Mouse (Mus musculus) megakaryocyte, embryonic 14.5 days (primary cell): ENCODE measurements around the gene Entpd3. TPM values are rescaled to one million over a fixed set of nuclear protein-coding genes. Genes with fewer than 3 reads are reported as not detected.

ENCODE experiments used
- H3K27me3 ChIP-seq: replicated peaks from 2 replicates; pipeline ENCODE3; 2012; ENCODE audit warnings: inconsistent platforms
- H3K36me3 ChIP-seq: replicated peaks from 2 replicates; pipeline ENCODE3; 2012; ENCODE audit warnings: low read length, inconsistent platforms, mixed read lengths
- H3K4me1 ChIP-seq: 2 replicates; pipeline ENCODE4 v1.6.1; 2012; ENCODE audit warnings: inconsistent platforms
- H3K4me3 ChIP-seq: replicated peaks from 2 replicates; pipeline ENCODE3; 2012; ENCODE audit warnings: moderate library complexity, mild to moderate bottlenecking, inconsistent platforms
- H3K9me3 ChIP-seq: 2 replicates; pipeline ENCODE4 v1.6.1; 2012; ENCODE audit warnings: inconsistent platforms
- FLI1 ChIP-seq: IDR thresholded peaks from 2 replicates; pipeline ENCODE4 v1.6.1; 2012; ENCODE audit warnings: low read length, inconsistent platforms, mixed read lengths
- GATA1 ChIP-seq: IDR thresholded peaks from 3 replicates; pipeline ENCODE4 v1.6.1; 2012; ENCODE audit warnings: mixed read lengths, low read length, inconsistent platforms, borderline replicate concordance
- polyA plus RNA-seq: library from polyadenylated mRNA; stranded (reverse); fragments of >175 nt; gene quantifications from 2 replicates; pipeline ENCODE4 v1.2.3, GENCODE M21; 2012; ENCODE audit warnings: low replicate concordance; ENCODE audit not compliant: insufficient read depth

Gene Entpd3
- polyA plus RNA-seq, 1 experiment: not detected

DNA sequence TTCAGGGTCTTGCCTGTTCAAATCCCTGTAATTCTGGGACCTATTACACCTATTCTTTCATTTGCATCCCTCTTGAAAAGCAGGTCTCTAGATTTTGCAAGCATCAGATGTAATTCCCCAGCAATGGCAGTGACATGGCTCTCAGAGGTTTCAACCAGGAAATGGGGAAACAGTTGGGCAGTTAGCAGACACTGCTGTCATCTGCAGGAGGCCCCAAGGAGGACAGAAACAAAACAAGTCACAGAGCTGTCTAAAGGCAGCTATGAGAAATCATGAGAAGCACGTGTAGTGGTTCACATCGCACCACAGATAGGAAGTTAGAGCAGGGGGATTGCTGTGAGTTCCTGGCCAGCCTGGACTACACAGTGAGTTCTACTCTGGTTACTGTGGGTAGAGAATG, 35.2 kb upstream of the Entpd3 start:
- Histone ChIP-seq H3K36me3 (no peaks in the 10 kb centered on the region), H3K4me3 (no peak overlapping the region), H3K27me3 (peaks cover 5% of the 10 kb centered on the region), H3K9me3 (peaks cover 26% of the 10 kb centered on the region), H3K4me1 (peaks cover 23% of the 10 kb centered on the region)
- TF ChIP-seq GATA1: no peak
- TF ChIP-seq FLI1: no peak

DNA sequence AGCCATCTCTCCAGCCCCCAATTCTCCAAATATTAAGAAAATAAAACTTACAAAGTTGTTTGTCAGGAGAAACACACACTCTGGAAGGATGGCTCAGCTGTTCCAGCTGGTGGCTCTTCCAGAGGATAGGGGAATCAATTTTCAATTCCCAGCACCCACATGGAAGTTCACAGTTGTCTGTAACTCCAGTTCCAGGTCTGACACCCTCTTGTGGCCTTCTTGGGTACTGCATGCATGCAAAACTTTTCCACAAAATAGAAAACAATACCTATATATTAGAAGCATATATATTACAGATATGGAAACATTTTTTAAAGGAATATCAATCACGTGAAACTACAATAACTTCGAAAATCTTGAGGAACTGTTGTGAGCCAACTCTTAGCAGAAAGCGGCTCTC, 27.8 kb upstream of the Entpd3 start:
- peaks cover 36% of the 10 kb centered on the region for H3K9me3 ChIP-seq
- H3K4me1 ChIP-seq: peaks cover 8% of the 10 kb centered on the region
- no peaks in the 10 kb centered on the region for H3K36me3 ChIP-seq
- peaks cover 13% of the 10 kb centered on the region for H3K27me3 ChIP-seq
- TF ChIP-seq FLI1 (no peak), GATA1 (no peak)
- H3K4me3 ChIP-seq: no peak overlapping the region

DNA sequence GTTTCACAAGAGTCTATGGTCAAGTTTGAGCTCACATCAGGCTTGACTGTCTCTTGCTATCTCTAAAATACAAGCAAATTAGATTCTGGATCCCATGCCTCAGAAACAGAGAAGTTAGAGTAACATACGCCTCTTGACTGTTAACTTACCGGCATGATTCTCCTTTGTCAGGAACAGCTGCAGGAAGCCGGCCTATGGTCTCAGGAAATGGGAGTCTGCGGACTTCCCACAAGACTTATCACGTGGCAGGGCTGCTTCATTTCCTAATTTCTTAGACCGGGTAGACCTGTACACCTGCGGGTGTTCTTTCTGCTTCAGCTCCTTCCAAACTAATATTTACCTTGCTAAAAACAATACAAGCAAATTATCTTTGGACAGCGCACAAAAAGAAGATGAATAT, 22.9 kb upstream of the Entpd3 start:
- H3K36me3 ChIP-seq: no peaks in the 10 kb centered on the region
- no peak for TF ChIP-seq GATA1
- no peak for TF ChIP-seq FLI1

DNA sequence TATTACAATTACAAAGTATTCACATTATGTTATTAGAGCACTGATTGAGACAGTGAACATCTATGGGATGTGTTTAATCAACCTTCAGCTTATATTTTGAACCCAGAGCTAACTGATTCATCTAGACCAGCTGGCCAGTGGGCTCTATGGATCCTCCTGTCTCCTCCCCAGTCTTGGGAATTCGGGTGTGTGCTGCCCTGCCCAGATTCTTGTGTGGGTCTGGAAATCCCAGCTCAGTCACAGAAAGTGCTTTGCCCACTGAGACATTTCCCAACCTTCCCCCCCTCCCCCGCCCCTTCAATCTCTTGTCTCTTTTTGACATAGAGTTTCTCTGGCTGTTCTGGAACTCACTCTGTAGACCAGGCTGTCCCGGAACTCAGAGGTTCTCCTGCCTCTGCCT, 20.7 kb upstream of the Entpd3 start:
- TF ChIP-seq GATA1 (no peak), FLI1 (no peak)
- H3K36me3 ChIP-seq: no peaks in the 10 kb centered on the region
- H3K9me3 ChIP-seq: peaks cover under 1% of the 10 kb centered on the region; the same call in 1 of the 2 replicates

More for the DNA sequence above, 22.9 kb upstream of the Entpd3 start:
- Histone ChIP-seq H3K4me3 (peak overlapping the region; percentile 5), H3K27me3 (peaks cover 15% of the 10 kb centered on the region), H3K4me1 (peaks cover 15% of the 10 kb centered on the region), H3K9me3 (peaks cover 21% of the 10 kb centered on the region)

DNA sequence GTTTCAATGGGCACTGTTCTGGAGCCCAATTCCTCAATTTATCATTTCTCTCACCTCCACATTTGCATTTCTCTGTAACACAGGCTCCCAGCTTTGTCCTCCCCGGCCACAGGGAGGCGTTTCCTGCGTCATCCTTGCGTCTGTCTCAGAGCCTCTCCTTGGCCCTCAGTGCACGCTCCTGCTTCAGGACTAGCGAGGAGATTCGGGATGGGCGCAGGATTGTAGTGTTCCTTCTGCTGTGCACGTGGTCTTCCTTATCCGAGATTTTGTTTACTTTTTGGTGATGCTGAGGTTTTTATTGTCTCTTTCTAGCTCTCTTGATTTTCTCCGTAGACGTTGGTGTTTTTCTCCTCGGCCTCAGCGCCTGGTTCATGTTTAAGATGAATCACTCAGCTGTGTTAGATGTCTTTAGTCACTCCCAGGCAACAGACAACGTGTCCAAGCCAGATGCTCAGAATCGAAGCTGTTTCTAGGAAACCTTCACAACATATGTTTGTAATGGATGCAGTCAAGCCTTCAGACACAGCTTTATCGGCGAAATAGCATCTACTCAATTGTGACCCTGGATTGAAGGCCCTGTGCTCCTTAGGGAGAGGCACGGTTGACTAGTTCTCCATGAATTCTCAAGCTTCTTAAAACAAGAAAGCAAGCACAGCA, 20.0 kb upstream of the Entpd3 start:
- Histone ChIP-seq H3K36me3 (no peaks in the 10 kb centered on the region), H3K27me3 (peaks cover 23% of the 10 kb centered on the region), H3K4me1 (peaks cover 15% of the 10 kb centered on the region), H3K9me3 (no peaks in the 10 kb centered on the region), H3K4me3 (no peak overlapping the region)
- TF ChIP-seq FLI1 (no peak), GATA1 (no peak)

More for the DNA sequence above, 20.7 kb upstream of the Entpd3 start:
- Histone ChIP-seq H3K4me1 (peaks cover 15% of the 10 kb centered on the region), H3K27me3 (peaks cover 21% of the 10 kb centered on the region), H3K4me3 (no peak overlapping the region)

DNA sequence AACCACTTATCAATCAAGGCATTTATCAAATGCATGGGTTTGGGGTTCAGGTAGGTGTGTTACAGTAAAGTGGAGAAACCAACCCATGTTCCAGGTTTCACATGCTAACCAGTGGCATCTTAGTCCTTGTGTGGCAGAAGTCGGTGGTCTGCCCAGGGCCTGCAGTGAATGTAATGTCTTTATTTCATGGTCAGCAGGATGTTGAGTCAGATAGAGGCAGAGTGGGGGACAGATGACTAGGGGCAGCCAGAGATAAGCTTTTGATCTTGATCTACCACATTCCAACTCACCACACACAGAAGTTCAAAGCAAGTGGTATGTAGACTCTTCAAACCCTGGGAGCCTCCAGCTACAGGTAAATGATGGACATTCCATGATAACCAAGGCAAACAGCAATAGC, 18.5 kb upstream of the Entpd3 start:
- Histone ChIP-seq H3K27me3 (peaks cover 28% of the 10 kb centered on the region), H3K9me3 (no peaks in the 10 kb centered on the region)
- TF ChIP-seq FLI1: no peak
- no peak for TF ChIP-seq GATA1

DNA sequence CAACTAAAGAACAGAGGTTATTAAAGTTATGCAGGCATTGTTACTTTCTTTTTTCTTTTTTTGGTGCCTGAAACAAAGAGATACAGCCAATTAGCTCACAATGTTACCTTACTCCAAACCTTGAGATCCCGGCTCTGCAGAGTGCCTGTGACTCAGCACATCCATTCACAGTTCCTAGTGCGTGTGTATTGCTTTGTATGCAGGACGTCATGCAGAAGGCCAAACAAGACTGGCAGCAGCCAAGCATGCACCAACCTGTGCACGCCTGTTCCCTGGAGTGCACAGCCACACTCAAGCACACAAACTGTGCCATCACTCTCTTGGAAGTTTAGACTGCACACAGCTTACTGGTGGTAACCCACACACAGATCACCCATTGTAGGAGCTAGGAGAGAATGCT, 12.3 kb upstream of the Entpd3 start:
- TF ChIP-seq FLI1 (no peak), GATA1 (no peak)
- Histone ChIP-seq H3K4me3 (no peak overlapping the region), H3K4me1 (peaks cover 4% of the 10 kb centered on the region), H3K9me3 (peaks cover 16% of the 10 kb centered on the region), H3K36me3 (no peaks in the 10 kb centered on the region), H3K27me3 (peaks cover 27% of the 10 kb centered on the region)

More for the DNA sequence above, 18.5 kb upstream of the Entpd3 start:
- H3K36me3 ChIP-seq: no peaks in the 10 kb centered on the region
- H3K4me3 ChIP-seq: no peak overlapping the region
- H3K4me1 ChIP-seq: peaks cover 14% of the 10 kb centered on the region

DNA sequence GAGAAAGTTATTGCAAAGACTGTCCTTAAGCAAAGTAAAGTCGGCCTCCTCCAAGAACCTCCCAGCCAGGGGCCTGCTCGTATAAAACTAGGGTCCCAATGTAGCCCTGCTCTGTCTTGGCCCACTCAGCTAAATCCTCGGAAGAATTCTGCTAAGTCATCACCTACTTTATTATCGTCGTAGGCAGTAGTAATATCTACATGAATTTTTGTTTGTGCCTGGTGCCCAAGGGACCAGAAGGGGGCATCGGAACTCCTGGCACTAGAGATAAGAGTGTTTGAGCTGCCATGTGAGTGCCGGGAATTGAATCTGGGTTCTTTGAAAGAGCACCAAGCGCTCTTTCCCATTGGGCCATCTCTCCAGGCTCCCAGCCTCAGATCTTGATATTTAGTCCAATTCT, 11.7 kb upstream of the Entpd3 start:
- no peak overlapping the region for H3K4me3 ChIP-seq
- H3K9me3 ChIP-seq: peaks cover 21% of the 10 kb centered on the region
- H3K4me1 ChIP-seq: peaks cover 8% of the 10 kb centered on the region
- H3K27me3 ChIP-seq: peaks cover 26% of the 10 kb centered on the region
- TF ChIP-seq GATA1 (no peak), FLI1 (no peak)
- H3K36me3 ChIP-seq: no peaks in the 10 kb centered on the region

DNA sequence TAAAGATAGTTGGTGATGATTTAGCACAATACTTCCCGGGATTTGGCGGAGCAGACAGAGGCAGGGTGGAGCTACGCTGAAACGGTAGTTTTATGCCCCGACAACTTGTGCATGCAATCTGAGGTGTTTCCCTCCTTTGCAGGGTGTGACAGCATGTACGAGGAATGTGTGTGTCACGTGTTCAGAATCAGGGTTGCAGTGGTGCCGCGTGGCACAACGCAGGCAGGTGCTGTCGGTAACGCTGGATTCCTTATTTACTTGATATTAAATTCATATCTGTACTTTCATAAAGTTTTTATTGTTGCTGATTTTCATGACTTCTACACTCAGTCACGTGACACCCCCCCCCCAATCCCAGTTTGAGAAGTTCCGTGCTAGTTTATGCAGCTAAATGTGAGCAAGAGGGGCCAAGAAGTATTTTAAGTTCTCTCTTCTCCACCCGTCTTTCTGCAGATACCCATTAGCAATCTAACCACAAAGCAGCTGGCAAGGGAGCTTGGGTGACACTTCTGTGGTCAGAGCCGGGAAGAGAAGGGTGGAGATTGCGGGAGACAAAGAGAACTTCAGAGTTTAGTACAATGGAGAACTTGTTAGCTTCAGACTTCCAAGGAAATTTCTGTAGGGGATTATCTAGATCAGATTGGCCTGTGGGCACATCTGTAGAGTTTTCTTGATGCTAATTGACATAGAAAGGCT, 10.7 kb upstream of the Entpd3 start:
- Histone ChIP-seq H3K4me3 (no peak overlapping the region), H3K9me3 (peaks cover 30% of the 10 kb centered on the region), H3K27me3 (peaks cover 26% of the 10 kb centered on the region), H3K4me1 (peaks cover 8% of the 10 kb centered on the region), H3K36me3 (no peaks in the 10 kb centered on the region)
- no peak for TF ChIP-seq GATA1
- TF ChIP-seq FLI1: no peak

DNA sequence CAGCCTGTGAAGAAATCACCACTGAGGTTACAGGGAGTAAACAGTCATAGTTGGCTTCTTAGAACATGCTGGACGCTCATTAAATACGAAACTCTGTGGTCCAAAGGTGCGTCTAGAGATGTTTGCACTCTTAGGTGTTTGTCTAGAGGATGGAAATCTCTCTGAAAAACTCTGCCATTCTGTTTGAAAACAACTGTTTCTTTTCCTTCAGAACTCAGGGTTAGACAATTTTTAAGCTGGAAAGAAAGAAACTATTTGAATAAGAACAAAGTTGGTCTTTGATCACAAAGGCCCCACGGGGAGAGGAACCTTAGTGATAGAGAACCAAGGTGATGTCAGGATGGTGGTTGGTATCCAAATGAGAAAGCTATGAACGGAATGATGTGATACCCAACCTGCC, 9.1 kb upstream of the Entpd3 start:
- Histone ChIP-seq H3K4me3 (no peak overlapping the region), H3K36me3 (no peaks in the 10 kb centered on the region)
- no peak for TF ChIP-seq GATA1

DNA sequence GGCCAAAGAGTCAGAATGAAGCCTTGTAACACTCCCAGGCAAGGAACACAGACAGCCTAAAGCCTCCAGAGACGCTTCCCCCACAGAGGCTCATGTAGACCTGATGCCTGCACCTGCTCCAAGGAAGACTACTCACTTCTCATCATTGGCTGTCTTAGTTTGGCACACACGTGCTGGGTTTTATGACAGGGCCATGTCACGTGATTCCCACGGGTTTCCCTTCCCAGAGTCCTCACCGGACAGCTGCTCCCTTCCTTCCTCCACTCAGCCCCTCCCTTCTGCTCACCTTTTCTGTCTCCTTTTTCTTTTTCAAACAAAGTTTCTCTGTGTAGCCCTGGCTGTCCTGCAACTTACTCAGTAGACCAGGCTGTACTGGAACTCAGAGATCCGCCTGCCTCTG, 7.6 kb upstream of the Entpd3 start:
- Histone ChIP-seq H3K4me1 (peaks cover 8% of the 10 kb centered on the region), H3K4me3 (no peak overlapping the region), H3K9me3 (peaks cover 35% of the 10 kb centered on the region), H3K36me3 (no peaks in the 10 kb centered on the region), H3K27me3 (peaks cover 24% of the 10 kb centered on the region)
- TF ChIP-seq FLI1 (no peak), GATA1 (no peak)

More for the DNA sequence above, 9.1 kb upstream of the Entpd3 start:
- peaks cover 8% of the 10 kb centered on the region for H3K4me1 ChIP-seq
- H3K27me3 ChIP-seq: peaks cover 26% of the 10 kb centered on the region
- peaks cover 35% of the 10 kb centered on the region for H3K9me3 ChIP-seq
